Mouse (Mus musculus): Measurements from ENCODE around the gene Zfp296.

- TF ChIP-seq POLR2A (IDR thresholded peaks at IDR 0.05; ENCODE audit: insufficient read depth, low read depth, low read length) = no peak
- TF ChIP-seq CTCF (IDR thresholded peaks at IDR 0.05; ENCODE audit: insufficient read depth, low read depth, low read length) = no peak
Measured at GRCm38 (mm10) chr7:19565803-19566202, 11.3 kb upstream of the Zfp296 start.
